Mouse (Mus musculus): ENCODE results near the gene Ifngr2.

Ifngr2 gene

GRCm38 (mm10) chr16:91609501-91610245, 62.8 kb downstream of the Ifngr2 start:
- no peak for DNase-seq (ENCODE audit: low spot score in 2 of 2)

DNA sequence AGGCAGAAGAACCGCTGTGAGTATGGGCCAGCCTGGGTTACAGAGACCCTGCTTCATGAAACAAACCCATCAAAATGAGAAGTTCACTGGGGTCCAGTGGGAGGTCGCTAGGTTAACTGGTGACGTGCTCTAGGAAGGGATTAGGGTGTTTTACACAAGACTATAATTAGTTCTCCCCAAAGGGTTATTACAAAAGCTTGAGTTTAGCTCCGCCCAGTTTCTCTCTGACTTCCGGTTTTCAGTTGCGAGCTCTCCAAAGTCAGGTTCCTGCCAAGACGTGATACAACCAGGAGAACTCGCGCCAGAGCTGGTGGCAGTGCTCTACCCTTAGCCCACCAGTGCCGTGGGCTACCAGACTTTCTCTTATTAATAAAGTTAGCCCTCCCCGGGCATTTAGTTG, 64.4 kb downstream of the Ifngr2 start:
- no peak for DNase-seq (ENCODE audit: low spot score in 2 of 2)

- no peak for DNase-seq (ENCODE audit: low spot score in 2 of 2)
Measured at GRCm38 (mm10) chr16:91612525-91612924, 65.7 kb downstream of the Ifngr2 start.

- no peak for DNase-seq (ENCODE audit: low spot score in 2 of 2)
Measured at GRCm38 (mm10) chr16:91614552-91614951, 67.7 kb downstream of the Ifngr2 start.

All from frontal cortex, postnatal 10 days (tissue).